Mouse (Mus musculus) cerebellum, adult 2 months (tissue): ENCODE data around the gene Tex46.

Experiments used
- CTCF ChIP-seq: fragments of 200-500 bp; IDR thresholded peaks from 2 replicates; pipeline ENCODE4 v1.5.1; 2011; ENCODE audit warnings: low read depth, mild to moderate bottlenecking, control low read depth, low read length, moderate library complexity, borderline replicate concordance; ENCODE audit not compliant: insufficient read depth
- POLR2A ChIP-seq: fragments of 200-500 bp; IDR thresholded peaks from 2 replicates; pipeline ENCODE4 v1.6.1; 2011; ENCODE audit warnings: low read length, control low read depth, borderline replicate concordance; ENCODE audit not compliant: insufficient read depth

DNA sequence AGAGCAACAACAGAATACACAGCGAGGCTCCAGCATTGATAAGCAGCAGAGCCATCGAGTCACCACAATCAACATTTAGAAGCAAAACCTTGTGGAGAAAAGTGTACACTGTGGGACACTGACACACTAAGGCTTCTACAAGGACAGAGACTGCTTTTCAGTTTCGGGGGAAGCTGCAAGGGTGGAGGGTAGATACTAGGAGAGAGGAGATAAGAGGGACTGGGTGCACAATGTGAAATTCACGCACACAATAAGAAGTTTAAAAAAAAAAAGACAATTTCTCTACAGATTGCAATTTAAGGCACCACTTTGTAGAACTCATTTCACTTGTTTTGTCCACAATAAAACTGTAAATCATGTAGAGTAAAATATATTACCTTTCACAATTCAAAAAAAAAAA lies 22.2 kb upstream of the Tex46 start:
- TF ChIP-seq CTCF (no peak), POLR2A (no peak)
